Mouse (Mus musculus): ENCODE measurements around the gene Uqcrq.

DNA sequence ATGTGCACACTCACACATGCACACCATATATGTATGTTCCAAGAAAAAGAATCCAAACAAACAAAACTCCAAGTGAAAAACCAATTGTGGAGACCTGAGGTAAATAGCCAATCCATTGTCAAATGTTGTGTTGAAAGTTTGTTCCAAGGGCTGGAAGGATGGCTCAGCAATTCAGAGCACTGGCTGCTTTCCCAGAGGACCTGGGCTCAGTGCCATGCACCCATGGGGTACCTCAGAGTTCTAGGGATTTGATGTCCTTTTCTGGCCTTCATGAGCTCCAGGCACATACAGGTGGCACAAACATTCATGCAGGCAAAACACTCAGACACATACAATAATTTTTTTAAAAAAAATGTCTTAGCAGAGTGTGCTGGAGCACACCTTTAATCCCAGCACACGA, 17.9 kb upstream of the Uqcrq start:
- TF ChIP-seq CTCF (IDR thresholded peaks at IDR 0.05; ENCODE audit: control insufficient read depth, insufficient read depth, insufficient read length): no peak
- TF ChIP-seq CEBPB (IDR thresholded peaks at IDR 0.05; ENCODE audit: low read depth): no peak

Measured in C2C12 (cell line).